Comparison of ENCODE assay signal across 12 mouse cellular contexts in the genomic region with DNA sequence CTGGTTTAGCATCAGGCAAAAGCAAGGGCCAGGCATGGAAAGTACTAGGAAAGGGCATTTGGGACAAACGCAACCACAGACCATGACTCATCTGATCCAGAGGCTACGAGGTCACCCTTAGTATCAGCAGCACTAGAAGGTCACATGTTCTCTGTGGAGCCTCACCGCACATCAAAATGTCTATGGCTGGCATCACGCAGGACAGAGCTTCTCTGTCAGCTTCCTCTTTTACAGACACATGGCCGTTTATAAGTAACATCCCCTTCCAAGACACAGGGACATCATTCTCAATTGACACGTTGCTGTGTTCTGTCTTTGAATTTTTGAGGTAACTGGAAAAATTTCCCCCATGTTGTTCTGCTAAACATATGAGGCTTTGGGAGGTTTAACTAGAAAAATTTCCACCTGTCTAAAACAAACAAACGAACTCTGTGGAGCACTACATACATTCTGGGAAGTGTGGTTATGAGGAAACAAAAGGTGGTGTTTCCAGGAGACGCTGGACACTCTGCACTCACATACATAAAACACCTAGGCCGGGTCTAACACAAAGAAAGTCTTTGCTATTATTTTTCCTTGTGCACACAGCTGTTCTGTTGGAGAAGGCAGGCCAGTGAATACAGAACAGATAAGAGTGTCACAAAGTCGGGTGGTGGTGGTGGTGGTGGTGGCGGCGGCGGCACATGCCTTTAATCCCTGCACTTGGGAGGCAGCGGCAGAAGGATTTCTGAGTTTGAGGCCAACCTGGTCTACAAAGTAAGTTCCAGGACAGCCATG.
A peak's percentile ranks its signal among the peaks of the same experiment; 100 is the strongest.
DNase-seq lines count a peak whose midpoint lies in the region; ATAC-seq and TF ChIP-seq lines count a peak whose summit lies in the region.
"Had no signal": no experiment of that assay in that cellular context is flagged by ENCODE, and none has a peak within 500 bp of the region (broad histone marks: within the 10 kb centered on the region; RNA-seq: fewer than 3 reads in every experiment).

No protein-coding gene starts in this region.

- peak; percentile 46 to 68; a peak in 3 of 4 replicates for ATAC-seq in hematopoietic stem cell, adult 5-6 weeks (replicated peaks in 1 of 2; ENCODE audit: insufficient read depth in 1 of 2, low FRiP score in 2 of 2, low TSS enrichment in 1 of 2, low read depth in 1 of 2, poor library complexity in 2 of 2, severe bottlenecking in 2 of 2)
- ATAC-seq in megakaryocyte-erythroid progenitor cell, adult 5-6 weeks (replicated peaks; ENCODE audit: low FRiP score, low TSS enrichment, poor library complexity, severe bottlenecking): peak; percentile 47; the same call in 1 of the 2 replicates
- ATAC-seq in forebrain, embryonic 13.5 days: no peak
- ATAC-seq: inflammation-experienced regulatory T-cells, adult 6 months; lung, postnatal 0 days had no signal

- DNase-seq in testis, postnatal 14 days (ENCODE audit: low spot score): no peak
- DNase-seq in heart, postnatal 36 days: no peak
- no peak for DNase-seq in kidney, adult 2 months
- no peak for DNase-seq in layer of hippocampus, adult 8-10 months (ENCODE audit: low spot score in 2 of 2)
- DNase-seq: kidney, postnatal 36 days had no signal

- no peak for TF ChIP-seq POLR2A in testis, adult 2 months (IDR thresholded peaks at IDR 0.05; ENCODE audit: control insufficient read depth, low read depth, low read length)
- TF ChIP-seq POLR2A in kidney, adult 2 months (IDR thresholded peaks at IDR 0.05; ENCODE audit: low read depth, low read length): no peak

- H3K4me3 ChIP-seq in testis, adult 2 months (ENCODE audit: control insufficient read depth, low read depth, low read length): peak overlapping the region; percentile 62
- H3K4me3 ChIP-seq in kidney, adult 2 months (ENCODE audit: insufficient read depth, low read depth, low read length): no peak overlapping the region
- no peak overlapping the region for H3K4me3 ChIP-seq in forebrain, embryonic 13.5 days
- H3K4me3 ChIP-seq: forebrain, embryonic 12.5 days had no signal

- no peaks in the 10 kb centered on the region for H3K4me1 ChIP-seq in testis, adult 2 months (ENCODE audit: control insufficient read depth, insufficient read depth, low read length)
- no peaks in the 10 kb centered on the region; the same call in 1 of the 2 replicates for H3K4me1 ChIP-seq in kidney, adult 2 months (ENCODE audit: control insufficient read depth, insufficient read depth, low read length)
- H3K4me1 ChIP-seq in forebrain, embryonic 13.5 days: no peaks in the 10 kb centered on the region
- H3K4me1 ChIP-seq: forebrain, embryonic 12.5 days had no signal

- H3K36me3 ChIP-seq in testis, adult 2 months (ENCODE audit: control insufficient read depth, insufficient read depth, low read length): no peaks in the 10 kb centered on the region
- no peaks in the 10 kb centered on the region for H3K36me3 ChIP-seq in kidney, adult 2 months (ENCODE audit: control insufficient read depth, insufficient read depth, low read length)
- no peaks in the 10 kb centered on the region for H3K36me3 ChIP-seq in forebrain, embryonic 13.5 days (ENCODE audit: poor library complexity, severe bottlenecking)
- H3K36me3 ChIP-seq: forebrain, embryonic 12.5 days had no signal

- H3K27ac ChIP-seq in testis, adult 2 months (ENCODE audit: control insufficient read depth, insufficient read depth, low read depth, low read length): no peak overlapping the region
- H3K27ac ChIP-seq in kidney, adult 2 months (ENCODE audit: insufficient read depth, low read depth, low read length): no peak overlapping the region
- H3K27ac ChIP-seq in forebrain, embryonic 13.5 days: no peak overlapping the region
- H3K27ac ChIP-seq: forebrain, embryonic 12.5 days had no signal

- no peaks in the 10 kb centered on the region for H3K9me3 ChIP-seq in forebrain, embryonic 13.5 days (replicated peaks)
- H3K9me3 ChIP-seq: forebrain, embryonic 12.5 days had no signal

- H3K9ac ChIP-seq in forebrain, embryonic 13.5 days: no peak overlapping the region
- H3K9ac ChIP-seq: forebrain, embryonic 12.5 days had no signal

- no peak for TF ChIP-seq CTCF in testis, adult 2 months (IDR thresholded peaks at IDR 0.05; ENCODE audit: control insufficient read depth, insufficient read depth, insufficient replicate concordance, low read depth, low read length)
- TF ChIP-seq CTCF in kidney, adult 2 months (conservative IDR thresholded peaks at IDR 0.05; ENCODE audit: insufficient read depth, insufficient read length, low read depth, low read length): no peak

- no peak overlapping the region for H3K4me2 ChIP-seq in forebrain, embryonic 13.5 days
- H3K4me2 ChIP-seq: forebrain, embryonic 12.5 days had no signal

- WGBS in kidney, adult 2 months: 78% methylated on average over 14 of the region's 14 CpGs
- 83% methylated on average over 14 of the region's 14 CpGs for WGBS in forebrain, embryonic 13.5 days

- intact Hi-C loops in heart, postnatal 36 days (cut with DNase I): no loop called here

- no peaks in the 10 kb centered on the region for H3K27me3 ChIP-seq in testis, adult 2 months (ENCODE audit: control insufficient read depth, insufficient read depth, low read length)
- no peaks in the 10 kb centered on the region for H3K27me3 ChIP-seq in kidney, adult 2 months (replicated peaks; ENCODE audit: control insufficient read depth, insufficient read depth, low read length)
- no peaks in the 10 kb centered on the region for H3K27me3 ChIP-seq in forebrain, embryonic 13.5 days
- H3K27me3 ChIP-seq: forebrain, embryonic 12.5 days had no signal
